Mouse (Mus musculus) thymus, postnatal 25 days (tissue): ENCODE measurements around the gene Insm1.
A peak's percentile ranks its signal among the peaks of the same experiment; 100 is the strongest.

Experiments used
- DNase-seq: peaks from one replicate; pipeline ENCODE4 v3.0.0; 2022

The Insm1 gene

DNA sequence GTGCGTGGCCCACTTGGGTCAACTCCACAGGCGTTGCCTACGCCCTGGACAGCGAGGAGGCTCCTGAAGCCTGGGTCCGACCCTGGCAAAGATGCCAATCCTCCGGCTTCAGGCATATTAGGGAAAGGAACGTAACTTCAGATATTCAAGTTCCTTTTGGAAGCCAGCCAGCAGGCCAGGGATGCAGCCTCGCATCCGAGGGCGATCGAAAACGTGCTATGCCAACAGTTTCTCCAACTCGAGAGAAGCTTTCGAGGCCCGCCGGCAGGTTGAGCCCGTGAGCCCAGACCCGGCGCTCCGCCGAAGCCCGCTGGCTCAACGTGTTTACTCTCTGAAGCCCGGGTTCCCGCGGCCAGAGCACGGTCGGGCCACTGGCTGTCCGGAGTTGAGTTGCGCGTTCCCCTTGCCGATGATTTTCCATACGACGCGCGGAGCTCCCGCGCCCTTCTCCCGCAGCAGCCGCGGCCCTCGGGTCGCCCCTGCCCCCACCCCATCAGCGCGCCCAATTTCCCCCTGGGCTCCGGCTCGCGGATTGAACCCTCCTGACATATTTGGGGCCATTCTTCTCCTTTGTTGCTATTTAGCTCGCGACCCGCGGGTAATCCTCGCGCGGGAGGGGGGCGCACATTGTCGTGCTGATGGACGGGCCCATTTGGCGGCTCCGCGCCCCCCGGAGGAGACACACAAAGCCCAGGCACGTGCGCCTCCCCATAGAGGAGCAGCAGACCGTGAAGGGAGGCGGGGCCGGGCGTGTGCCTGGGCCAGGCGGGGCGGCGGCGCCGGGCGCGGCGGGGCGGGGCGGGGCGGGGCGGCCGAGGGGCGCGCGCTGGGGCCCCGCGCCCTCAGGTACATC is at the start of gene Insm1:
TSS of gene Insm1 (plus strand) at position 846 of the 853 bp plus-strand sequence.
- peak; percentile 9 for DNase-seq

DNA sequence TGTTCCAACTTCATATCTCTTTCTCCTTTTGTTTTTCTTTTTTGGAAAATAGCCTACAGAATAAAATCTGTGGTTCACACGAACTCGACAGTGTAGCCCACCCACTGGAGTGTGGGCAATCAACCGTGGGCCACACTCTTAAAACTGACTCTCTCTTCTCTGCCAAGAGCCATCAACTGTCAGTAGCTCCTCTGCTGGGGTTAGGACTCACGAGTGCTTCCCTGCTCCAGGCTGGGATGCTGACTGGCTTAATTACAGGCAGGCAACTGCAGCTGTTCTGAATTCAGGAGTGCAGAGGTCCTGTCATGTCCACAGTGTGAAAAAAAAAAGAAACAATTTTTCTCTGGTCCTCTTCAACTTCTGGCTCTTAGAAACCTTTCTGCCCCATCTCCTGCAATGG is 49.6 kb upstream of the Insm1 start:
- no peak for DNase-seq

DNA sequence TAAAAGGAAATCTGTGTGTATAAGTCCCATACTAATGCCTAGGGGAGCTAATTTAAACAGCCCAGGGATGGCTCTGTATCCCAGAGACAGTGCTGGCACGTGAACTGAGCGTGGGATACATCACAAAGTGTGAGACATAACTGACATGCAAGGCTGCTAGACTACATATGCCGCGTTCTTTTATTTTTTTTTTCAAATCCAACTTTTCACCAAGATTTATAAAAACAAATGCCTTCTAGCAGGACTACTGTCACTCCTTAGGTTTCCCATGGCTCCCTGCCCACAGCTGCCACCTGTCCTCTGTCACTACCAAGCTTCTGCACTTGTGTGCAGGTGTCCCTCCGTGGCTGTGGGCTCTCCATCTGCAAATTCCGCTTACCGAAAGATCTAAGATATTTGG is 47.5 kb upstream of the Insm1 start:
- DNase-seq = no peak

DNA sequence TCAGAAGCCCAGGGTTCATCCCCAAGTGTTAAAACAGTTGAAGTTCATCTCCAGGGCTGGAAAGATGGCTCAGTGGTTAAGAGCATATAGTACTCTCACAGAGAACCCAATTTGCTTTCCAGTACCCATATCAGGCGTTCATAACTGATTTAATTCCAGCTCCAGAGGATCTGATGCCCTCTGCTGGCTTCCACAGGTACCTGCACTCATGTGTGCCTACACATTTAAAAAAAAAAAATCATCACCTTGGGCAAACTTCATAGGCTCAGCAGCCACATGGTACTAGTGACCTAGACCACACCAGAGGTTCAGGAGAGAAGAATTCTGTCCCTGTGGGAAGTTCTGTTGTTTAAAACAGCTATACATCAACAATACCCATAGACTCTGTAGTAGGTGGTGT is 43.0 kb upstream of the Insm1 start:
- DNase-seq = no peak

DNA sequence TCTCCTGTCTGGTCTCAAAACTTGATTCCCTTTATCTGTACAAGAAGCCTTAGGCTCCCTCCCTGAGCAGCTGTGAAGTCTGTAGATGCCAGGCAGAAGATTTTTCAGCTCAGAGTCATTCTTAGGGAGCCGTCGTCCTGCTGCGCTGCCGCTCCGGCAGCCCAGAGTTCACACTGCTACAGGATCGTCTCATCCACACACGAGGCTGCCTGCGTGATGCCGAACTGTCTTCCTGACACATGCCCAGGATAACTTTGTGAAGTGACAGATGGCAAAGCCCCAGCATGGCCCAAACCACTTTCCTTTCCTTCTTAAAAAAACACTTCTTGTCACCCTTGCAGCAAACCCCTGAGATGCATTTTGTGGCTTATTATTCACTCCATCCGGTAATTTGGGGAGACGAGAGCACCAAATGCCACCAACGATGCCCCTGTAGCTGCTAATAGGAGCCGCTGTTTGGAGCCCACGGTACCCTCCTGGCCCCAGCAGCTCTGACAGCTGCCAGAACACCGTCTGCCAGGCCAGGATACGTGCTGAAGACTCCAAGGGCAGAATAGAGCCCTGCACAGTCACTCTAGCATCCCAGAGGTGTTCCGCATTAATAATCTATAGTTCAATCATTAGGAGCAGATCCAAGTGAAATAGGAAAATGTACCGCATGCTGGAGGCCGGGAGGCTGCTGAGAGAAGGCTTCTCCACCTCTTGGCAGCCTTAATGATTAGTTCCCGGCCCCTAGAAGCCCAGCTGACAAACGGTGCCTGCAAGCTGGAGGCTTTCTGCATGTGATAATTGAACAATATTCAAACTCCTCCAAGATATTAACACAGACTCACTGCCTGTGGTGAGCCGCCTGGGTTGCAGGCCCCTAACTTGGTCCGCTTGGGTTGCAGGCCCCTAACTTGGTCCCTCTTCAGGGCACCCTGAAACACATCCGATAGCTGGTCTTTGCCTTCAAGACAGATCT is 37.6 kb upstream of the Insm1 start:
- DNase-seq = no peak

DNA sequence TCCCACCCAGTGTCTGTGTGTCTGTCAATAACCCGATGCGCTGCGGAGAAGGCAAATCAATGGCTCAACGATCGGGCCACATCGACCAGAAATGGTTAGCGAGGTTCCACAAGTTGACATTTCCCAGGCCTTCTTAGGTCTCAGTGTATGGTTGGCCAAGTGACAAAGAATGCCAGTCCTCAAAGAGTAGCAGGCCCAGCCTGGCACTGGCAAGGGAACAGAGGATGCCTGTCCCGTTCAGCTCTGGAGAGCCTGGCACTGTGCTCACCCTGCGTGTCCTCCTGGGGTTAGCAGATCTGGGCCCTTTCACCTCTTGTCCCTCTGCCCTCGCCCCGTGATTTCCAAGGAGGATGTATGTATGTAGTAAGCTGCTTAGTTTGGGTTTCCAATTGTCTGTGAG is 25.6 kb upstream of the Insm1 start:
- no peak for DNase-seq

DNA sequence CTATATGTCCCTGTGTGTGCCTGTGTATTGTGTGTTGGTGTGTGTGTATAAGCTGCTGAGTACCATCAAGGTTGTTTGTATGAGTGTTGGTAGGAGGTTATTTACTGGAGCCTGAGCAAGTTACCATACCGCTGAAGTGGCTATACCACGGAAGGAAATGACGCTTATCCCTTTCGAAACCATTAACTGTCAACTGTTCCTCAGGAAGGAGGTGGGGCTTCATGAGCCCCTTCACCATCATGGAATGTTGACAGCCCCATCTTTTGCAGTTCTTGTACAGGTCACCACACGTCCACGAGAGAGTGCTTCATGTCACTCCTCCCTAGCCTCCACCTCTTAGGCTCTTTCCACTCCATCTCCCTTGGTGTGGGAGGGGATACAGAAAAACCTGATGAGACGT is 23.8 kb upstream of the Insm1 start:
- no peak for DNase-seq

DNA sequence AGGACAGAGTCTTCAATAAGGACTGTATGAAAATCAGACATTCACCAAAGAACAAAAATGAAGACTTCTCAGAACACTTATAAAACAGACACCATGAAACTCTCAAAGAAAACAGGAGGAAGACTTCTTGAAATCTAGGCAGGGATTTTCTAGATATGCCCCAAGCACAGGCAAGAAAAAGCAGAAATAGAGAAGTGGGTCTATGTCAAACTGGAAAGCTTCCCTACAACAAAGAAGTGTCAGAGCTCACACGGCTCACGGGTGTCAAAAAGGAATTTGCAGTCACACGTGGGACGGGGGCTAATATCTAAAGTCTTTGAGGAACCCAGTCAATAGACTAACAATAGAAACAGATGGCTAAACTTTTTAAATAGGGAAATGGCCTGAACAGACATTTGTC is 10.8 kb upstream of the Insm1 start:
- no peak for DNase-seq

DNA sequence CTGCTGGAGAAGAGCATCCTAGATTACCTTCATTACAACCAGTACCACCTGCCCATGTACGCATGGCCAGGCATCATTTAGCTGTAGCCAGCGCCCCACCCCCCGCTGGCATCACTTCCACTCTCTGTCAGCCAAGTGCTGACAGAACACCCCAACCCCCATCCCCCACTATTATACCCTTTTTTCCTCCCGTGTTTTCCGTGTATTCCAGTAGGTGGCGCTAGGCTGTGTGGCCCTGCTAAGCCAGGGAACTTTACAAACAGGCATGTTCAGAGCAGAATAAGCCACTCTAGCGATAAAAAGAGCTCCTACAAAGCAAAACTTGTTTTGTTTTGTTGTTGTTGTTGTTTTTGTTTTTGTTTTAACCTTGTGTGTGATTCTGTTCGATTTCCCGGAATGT is 7.0 kb upstream of the Insm1 start:
- DNase-seq = peak; percentile 26

DNA sequence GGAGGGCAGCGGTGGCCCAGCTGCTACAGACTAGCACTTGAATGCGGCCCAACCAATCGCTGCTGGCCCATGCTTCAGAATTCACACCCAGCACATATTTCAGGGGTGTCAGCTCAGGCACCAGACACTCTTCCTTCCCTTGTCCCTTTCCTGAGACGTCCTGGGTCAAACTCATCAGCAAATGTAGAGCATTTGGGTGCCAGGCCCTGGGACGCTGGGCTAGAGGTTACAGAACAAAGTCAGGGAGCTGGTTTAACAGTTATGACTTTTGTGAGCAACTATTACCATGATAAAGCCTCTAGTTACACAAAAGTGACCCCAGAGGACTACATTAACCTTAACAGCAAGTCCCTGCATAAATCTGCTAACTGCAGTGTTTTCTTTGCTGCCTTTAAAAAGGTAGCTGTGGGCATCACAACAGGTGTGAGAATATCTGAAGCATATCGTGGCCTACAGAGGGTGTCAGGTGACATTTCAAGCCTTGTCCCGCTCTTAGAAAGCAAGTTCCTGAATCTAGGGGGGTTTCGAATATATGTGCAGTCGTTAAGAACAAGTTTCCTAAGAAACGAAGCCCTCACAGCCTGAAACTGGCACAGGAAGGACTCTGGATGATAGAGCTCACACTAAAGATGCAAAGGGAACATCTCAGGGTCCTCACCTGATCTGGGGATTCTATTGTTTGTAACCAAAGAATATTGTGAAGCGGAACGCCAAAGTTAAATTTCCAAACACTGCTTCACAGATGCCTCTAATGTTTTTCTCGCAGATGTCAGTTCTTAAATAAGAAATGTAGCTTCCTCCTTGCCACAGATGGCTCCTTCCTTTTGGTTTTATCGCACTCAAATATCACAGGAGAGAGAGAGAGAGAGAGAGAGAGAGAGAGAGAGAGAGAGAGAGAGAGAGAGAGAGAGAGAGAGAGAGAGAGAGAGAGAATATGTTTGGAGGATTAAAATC is 5.3 kb upstream of the Insm1 start:
- DNase-seq = no peak

DNA sequence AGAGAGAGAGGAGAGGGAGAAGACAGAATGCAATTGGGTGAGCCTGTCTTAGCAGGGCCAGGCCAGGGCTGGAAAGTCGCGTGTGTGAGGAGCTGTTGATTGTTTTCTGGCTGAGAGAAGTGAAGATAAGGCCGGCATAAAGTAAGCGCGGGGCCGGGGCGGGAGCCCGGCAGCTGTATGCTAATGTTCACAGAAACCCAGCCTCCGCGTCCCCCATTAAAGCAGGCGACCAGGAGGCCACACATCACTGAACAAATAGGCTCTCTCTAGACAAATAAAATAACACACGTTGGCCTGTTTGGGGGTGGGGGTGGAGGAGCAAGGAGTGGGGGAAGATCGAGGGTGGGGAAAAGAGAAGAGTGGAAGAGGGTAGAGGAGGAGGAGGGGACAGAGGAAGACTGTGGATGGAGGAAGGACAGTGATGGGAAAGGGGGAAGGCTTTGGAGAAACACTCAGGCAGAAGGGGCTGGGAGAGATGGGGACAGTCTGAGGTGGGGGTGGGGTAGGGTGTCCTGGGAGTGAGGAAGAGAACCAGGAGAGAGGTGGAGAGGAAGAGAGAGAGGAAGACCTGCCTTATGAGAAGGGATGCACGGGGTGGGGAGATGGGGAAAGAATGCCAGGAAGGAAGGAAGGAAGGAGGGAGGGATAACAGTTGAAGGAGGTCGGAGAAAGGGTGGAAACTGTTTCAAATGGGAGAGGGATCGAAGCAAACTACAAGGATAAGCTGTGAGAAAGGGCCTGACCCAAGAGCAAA is 4.3 kb upstream of the Insm1 start:
- DNase-seq = no peak

DNA sequence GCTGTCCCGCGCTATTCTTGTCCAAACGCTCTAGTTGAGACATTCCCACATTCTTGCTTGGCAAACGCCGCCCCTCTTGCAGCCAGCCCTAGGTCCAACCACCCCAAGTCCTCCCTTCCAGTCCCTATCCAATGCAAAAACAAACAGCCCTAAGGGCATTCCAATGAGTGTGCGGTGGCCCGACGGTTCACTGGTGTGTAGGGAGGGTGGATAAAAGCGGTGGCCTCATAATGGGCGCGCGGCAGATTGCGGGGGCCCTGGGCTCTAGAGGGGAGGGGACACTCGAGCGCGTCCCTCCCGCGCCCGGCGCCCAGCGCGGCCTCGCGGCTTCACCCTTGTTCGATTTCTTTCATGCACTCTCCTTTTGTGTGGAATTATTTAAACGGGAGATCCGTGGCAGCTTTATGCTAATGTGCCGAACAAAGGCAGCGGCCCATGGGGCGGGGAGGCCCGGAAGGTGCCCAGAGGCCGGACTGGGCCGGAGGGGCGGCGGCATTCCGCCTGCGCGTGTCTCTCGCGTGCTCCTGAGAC is 3.5 kb upstream of the Insm1 start:
- DNase-seq = no peak

DNA sequence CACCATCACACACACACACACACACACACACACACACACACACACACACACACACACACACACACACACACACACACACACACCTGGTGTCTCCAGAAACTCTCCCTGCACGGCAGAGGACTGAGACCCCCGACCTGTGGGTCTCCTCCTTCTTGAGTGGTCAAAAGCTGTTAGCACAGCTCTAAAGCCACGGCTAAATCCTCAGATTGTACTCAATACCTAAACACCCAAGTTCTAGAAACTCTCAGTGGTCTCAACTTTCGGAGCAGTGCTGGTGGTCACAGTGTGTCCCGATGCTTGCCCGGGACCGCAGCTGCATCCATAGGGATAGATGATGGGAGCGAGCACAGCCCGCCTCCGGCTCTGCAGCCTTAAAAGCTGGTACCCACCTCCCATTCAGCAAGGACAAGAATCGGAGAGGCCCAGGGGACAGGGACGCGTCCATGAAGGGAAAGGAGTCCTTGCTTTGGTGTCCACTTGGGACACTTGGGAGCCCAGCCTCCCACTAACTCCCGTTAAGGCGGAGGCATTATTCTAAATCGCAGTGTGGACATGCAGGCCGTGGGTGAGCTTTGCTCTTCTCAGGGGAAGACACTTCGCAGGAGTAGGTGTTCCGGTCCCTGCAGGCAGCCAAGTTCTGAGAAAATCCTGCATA is 2.7 kb upstream of the Insm1 start:
- no peak for DNase-seq

DNA sequence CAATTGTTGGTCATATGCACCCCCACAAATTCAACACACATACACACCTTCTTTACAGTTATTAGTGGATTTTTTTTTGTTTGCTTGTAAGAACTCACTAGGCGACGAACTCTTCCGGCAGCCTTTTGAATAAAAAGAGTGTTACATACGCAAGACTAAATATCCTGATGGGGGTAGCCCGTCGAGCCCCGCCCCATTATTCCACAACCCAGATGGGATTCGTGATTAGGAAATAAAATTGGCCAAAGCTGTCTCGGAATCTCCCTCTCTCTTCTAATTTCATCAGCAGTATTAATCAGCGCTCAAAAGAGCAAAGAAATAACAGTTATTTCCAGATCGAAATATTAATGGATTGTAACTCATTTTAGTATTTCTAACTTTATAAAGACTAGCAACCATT is 1.9 kb upstream of the Insm1 start:
- DNase-seq = no peak

DNA sequence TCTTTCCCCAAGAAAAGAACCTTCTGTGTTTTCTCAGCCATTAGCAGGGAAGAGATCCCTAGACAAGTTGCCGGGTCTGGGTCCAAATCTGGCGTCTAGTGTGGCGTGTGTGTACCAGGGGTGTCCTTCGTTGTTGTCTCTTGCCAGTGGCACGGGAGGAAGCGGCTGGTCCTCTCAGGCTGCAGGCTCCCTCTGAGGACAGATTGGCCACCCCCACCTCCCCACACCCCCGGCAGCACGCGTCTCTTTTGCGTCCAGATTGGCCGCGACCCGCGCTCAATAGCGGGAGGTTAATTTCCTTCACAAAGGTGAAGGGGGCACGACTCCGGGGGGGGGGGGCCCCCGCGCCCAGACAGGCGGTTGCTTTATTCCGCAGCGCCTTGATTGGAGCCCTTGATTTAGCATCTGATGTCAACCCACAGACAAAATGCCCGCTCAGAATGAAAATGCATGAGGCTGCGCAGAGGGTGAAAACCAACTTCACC is 1.1 kb upstream of the Insm1 start:
- DNase-seq = no peak

DNA sequence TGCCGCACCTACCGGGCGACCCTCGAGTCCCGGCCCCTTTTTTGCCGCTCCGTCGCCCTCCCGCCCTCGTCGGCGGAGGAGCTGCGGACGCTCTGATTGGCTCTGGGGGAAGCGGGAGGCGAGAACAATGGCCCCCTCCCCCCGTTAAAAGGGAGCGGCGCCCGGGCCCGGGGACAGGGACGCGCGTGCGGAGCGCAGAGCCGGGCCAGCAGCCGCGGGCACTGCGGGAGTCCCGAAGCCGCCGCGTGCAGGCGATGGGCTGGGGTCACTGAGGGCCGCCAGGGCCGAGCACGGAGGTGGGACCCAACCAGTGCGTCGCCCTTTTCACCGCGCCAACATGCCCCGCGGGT is 183 bp downstream of the Insm1 start:
- DNase-seq = peak; percentile 10

DNA sequence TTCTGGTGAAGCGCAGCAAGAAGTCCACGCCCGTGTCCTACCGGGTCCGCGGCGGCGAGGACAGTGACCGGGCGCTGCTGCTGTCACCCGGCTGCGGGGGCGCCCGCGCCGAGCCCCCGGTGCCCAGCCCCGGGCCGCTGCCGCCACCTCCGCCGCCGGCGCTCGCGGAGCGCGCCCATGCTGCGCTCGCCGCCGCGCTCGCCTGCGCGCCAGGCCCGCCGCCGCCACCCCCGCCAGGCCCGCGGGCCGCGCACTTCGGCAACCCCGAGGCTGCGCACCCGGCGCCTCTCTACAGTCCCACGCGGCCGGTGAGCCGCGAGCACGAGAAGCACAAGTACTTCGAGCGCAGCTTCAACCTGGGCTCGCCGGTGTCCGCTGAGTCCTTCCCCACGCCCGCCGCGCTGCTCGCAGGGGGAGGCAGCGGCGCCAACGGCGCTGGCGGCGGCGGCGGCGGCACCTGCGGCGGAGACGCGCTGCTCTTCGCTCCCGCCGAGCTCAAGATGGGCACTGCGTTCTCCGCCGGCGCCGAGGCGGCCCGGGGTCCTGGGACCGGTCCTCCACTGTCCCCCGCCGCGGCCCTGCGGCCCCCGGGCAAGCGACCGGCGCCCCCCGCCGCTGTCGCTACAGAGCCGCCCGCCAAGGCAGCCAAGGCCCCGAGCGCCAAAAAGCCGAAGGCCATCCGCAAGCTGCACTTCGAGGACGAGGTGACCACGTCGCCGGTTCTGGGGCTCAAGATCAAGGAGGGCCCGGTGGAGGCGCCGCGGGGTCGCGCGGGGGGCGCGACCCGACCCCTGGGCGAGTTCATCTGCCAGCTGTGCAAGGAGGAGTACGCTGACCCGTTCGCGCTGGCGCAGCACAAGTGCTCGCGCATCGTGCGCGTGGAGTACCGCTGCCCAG is 806 bp downstream of the Insm1 start:
- DNase-seq = peak; percentile 5

DNA sequence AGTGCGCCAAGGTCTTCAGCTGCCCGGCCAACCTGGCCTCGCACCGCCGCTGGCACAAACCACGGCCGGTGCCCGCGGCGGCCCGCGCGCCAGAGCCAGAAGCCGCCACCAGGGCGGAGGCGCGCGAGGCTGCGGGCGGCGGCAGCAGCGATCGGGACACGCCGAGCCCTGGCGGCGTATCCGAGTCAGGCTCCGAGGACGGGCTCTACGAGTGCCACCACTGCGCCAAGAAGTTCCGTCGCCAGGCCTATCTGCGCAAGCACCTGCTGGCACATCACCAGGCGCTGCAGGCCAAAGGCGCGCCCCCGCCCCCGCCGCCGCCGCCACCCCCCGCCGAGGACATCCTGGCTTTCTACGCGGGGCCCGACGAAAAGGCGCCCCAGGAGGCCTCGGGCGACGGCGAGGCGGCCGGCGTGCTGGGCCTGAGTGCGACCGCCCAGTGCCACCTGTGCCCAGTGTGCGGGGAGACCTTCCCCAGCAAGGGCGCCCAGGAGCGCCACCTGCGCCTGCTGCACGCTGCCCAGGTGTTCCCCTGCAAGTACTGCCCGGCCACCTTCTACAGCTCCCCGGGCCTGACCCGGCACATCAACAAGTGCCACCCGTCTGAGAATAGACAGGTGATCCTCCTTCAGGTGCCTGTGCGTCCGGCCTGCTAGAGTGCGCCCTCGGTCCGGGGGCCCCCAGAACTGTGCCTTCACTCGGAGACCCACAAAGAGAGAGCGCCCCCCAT is 1.6 kb downstream of the Insm1 start:
- DNase-seq = no peak

DNA sequence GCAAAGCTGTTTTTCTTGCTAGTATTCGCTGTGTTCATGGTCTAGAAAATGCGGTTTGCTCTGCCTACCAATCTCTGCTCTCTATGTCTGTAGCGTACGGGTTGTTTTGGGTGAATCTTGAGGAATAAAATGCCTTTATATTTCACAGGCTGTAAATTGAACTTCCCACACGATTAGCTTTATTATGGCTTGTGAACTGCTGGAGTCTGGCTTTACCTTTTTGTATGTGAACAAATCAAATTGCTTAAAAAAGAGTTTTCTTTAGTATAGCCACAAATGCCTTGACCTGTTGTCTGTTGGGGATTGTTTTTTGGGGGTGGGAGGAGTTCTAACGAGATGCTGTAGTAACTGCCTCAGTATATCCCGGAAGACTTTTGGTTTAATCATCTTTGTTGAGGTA is 2.4 kb downstream of the Insm1 start:
- no peak for DNase-seq
